Mouse (Mus musculus): ENCODE data around the gene Pdzd11. TPM values are rescaled to one million over a fixed set of nuclear protein-coding genes. Genes with fewer than 3 reads are reported as not detected.

Gene Pdzd11
- total RNA-seq (2012; rRNA removed) (41.3 and 41.9 TPM in 2 replicates), polyA plus RNA-seq (2012; ENCODE audit: insufficient read depth in 1 of 2, insufficient read length in 2 of 2, low read depth in 1 of 2, low replicate concordance in 2 of 2, missing spikeins in 1 of 2) (10 to 100 TPM in 1 of 2 experiments, not detected in 1; 66.5 TPM)

GRCm38 (mm10) chrX:100625802-100626793, at the start of gene Pdzd11:
TSS of gene Pdzd11 (minus strand) at chrX:100626568.
- H3K4me3 ChIP-seq (ENCODE audit: control insufficient read depth in 1 of 2, insufficient read depth in 1 of 2, low read depth in 2 of 2, low read length in 2 of 2), result peak within 1 kb of the TSS; percentile 86 to 95
- H3K4me1 ChIP-seq (ENCODE audit: control insufficient read depth in 1 of 2, insufficient read depth in 2 of 2, low read length in 2 of 2), result peaks cover 3 to 5% of the 10 kb centered on the region in 2 experiments
- peaks cover 0 to 13% of the 10 kb centered on the region in 2 experiments for H3K36me3 ChIP-seq (ENCODE audit: control insufficient read depth in 1 of 2, insufficient read depth in 2 of 2, low read length in 2 of 2)
- peak; percentile 93 for DNase-seq (ENCODE audit: low read depth, low spot score)
- H3K27ac ChIP-seq (ENCODE audit: control insufficient read depth, low read depth, low read length), result peak within 1 kb of the TSS; percentile 95
- TF ChIP-seq NRF1 (IDR thresholded peaks at IDR 0.05; ENCODE audit: insufficient read depth, low read depth, low read length, poor library complexity, severe bottlenecking) (peak; percentile 41; the same call in 1 of the 2 replicates), TBP (IDR thresholded peaks at IDR 0.05; ENCODE audit: low read depth, low read length) (peak; percentile 64; the same call in 1 of the 2 replicates), SMC3 (IDR thresholded peaks at IDR 0.05; ENCODE audit: low read depth, low read length) (no peak), NELFE (IDR thresholded peaks at IDR 0.05; ENCODE audit: low read depth, low read length) (peak; percentile 79), CHD1 (IDR thresholded peaks at IDR 0.05; ENCODE audit: low read depth, low read length) (no peak), POLR2AphosphoS5 (IDR thresholded peaks at IDR 0.05; ENCODE audit: borderline replicate concordance, low read depth, low read length) (no peak), CTCF (IDR thresholded peaks at IDR 0.05 in 2 of 3, conservative IDR thresholded peaks at IDR 0.05 in 1 of 3; ENCODE audit: control insufficient read depth in 1 of 3, insufficient read depth in 1 of 3, low read depth in 2 of 3, low read length in 3 of 3, poor library complexity in 1 of 3, severe bottlenecking in 1 of 3) (no peak), MYB (IDR thresholded peaks at IDR 0.05; ENCODE audit: low read depth, low read length) (no peak), JUND (IDR thresholded peaks at IDR 0.05; ENCODE audit: low read depth, low read length) (no peak), MYC (IDR thresholded peaks at IDR 0.05; ENCODE audit: low read depth, low read length) (no peak), ZNF384 (IDR thresholded peaks at IDR 0.05; ENCODE audit: low read depth, low read length) (peak; percentile 84), CHD2 (IDR thresholded peaks at IDR 0.05; ENCODE audit: low read length) (no peak), ETS1 (IDR thresholded peaks at IDR 0.05; ENCODE audit: low read depth, low read length) (no peak), ELF1 (IDR thresholded peaks at IDR 0.05; ENCODE audit: low read depth, low read length) (peak; percentile 49; the same call in 1 of the 2 replicates), KAT2A (conservative IDR thresholded peaks at IDR 0.05; ENCODE audit: low read depth, low read length) (no peak), RCOR1 (IDR thresholded peaks at IDR 0.05; ENCODE audit: low read depth, low read length) (no peak), MAX (IDR thresholded peaks at IDR 0.05; ENCODE audit: low read length) (0 out of 2 replicates have a peak, but pooled peaks have one; percentile 15), HCFC1 (IDR thresholded peaks at IDR 0.05; ENCODE audit: low read depth, low read length) (peak; percentile 74), UBTF (IDR thresholded peaks at IDR 0.05; ENCODE audit: borderline replicate concordance, insufficient read depth, low read depth, low read length) (no peak), POLR2A (IDR thresholded peaks at IDR 0.05; ENCODE audit: control insufficient read depth in 1 of 2, insufficient read depth in 1 of 2, low read depth in 1 of 2, low read length in 2 of 2, poor library complexity in 1 of 2) (peak; percentile 51 to 78; a peak in 3 of 4 replicates), MAFK (IDR thresholded peaks at IDR 0.05; ENCODE audit: borderline replicate concordance, low read depth, low read length) (no peak), ZKSCAN1 (IDR thresholded peaks at IDR 0.05; ENCODE audit: low read depth, low read length) (no peak), MXI1 (IDR thresholded peaks at IDR 0.05; ENCODE audit: low read depth, low read length) (peak; percentile 37; the same call in 1 of the 2 replicates), RAD21 (IDR thresholded peaks at IDR 0.05; ENCODE audit: low read depth, low read length) (no peak), SIN3A (IDR thresholded peaks at IDR 0.05; ENCODE audit: low read length) (peak; percentile 41; the same call in 1 of the 2 replicates), USF2 (IDR thresholded peaks at IDR 0.05; ENCODE audit: borderline replicate concordance in 1 of 2, insufficient read depth in 1 of 2, low read depth in 1 of 2, low read length in 2 of 2) (no peak), USF1 (IDR thresholded peaks at IDR 0.05; ENCODE audit: low read depth, low read length) (no peak), POLR2AphosphoS2 (IDR thresholded peaks at IDR 0.05; ENCODE audit: low read length) (peak; percentile 70; the same call in 1 of the 2 replicates)
- peaks cover 34% of the 10 kb centered on the region for H3K79me2 ChIP-seq (ENCODE audit: control insufficient read depth, insufficient read depth, low read length, poor library complexity)
- H3K9ac ChIP-seq (ENCODE audit: control insufficient read depth, low read depth, low read length, poor library complexity, severe bottlenecking), result peak within 1 kb of the TSS; percentile 97
- H3K9me3 ChIP-seq (replicated peaks; ENCODE audit: insufficient read depth, low read length), result no peaks in the 10 kb centered on the region
- no peaks in the 10 kb centered on the region for H3K27me3 ChIP-seq (ENCODE audit: control insufficient read depth in 1 of 2, insufficient read depth in 2 of 2, low read length in 2 of 2)
